Mouse (Mus musculus) ES-E14 (cell line): ENCODE data around the gene Slc9a8.

Experiments used
- CHD2 ChIP-seq: IDR thresholded peaks from 2 replicates; pipeline ENCODE4 v1.6.1; 2014; ENCODE audit warnings: mild to moderate bottlenecking, low read depth, low read length, inconsistent platforms
- HCFC1 ChIP-seq: IDR thresholded peaks from 2 replicates; pipeline ENCODE4 v1.6.1; 2012; ENCODE audit warnings: low read length, inconsistent platforms, borderline replicate concordance; ENCODE audit not compliant: insufficient read depth
- ZC3H11A ChIP-seq: IDR thresholded peaks from 2 replicates; pipeline ENCODE4 v1.6.1; 2012; ENCODE audit warnings: low read depth, mild to moderate bottlenecking, inconsistent platforms, low read length, borderline replicate concordance
- ZNF384 ChIP-seq: IDR thresholded peaks from 2 replicates; pipeline ENCODE4 v1.6.1; 2012; ENCODE audit warnings: low read depth, low read length, inconsistent platforms

DNA sequence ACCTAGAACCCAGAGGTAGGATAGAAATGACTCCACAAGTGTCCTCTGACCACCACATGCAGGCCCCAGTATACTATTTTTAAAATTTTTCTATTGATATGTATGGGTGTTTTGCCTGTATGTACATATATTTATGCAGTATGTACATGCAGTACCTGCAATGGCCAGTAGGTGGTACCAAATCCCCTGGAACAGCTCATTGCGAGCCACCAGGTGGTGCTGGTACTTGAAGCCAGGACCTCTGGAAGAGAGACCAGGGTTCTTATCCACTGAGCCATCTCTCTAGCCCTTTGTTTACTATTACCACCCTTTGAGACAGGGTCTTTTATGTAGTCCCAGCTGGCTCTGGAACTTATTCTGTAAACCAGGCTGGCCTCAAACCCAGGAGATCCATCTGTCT lies 2.3 kb upstream of the Slc9a8 start:
- peak; percentile 74 for TF ChIP-seq ZNF384
- TF ChIP-seq HCFC1 = 0 out of 2 replicates have a peak, but pooled peaks have one; percentile 54
- no peak for TF ChIP-seq CHD2
- peak; percentile 40; the same call in 1 of the 2 replicates for TF ChIP-seq ZC3H11A
